Mouse (Mus musculus): ENCODE measurements around the gene Anxa11.

- TF ChIP-seq CTCF (IDR thresholded peaks at IDR 0.05; ENCODE audit: low read depth) (no peak), EP300 (optimal IDR thresholded peaks at IDR 0.05) (no peak)
These were observed 27.4 kb downstream of the Anxa11 start for GRCm38 (mm10) chr14:25869135-25869878.
